Mouse (Mus musculus) forebrain, embryonic 11.5 days (tissue): Measurements from ENCODE around the gene Heatr1. TPM values are rescaled to one million over a fixed set of nuclear protein-coding genes. Genes with fewer than 3 reads are reported as not detected.

Source experiments
- ATAC-seq: fragments of 200-750 bp; cut with Nextera tagmentation; replicated peaks from 2 replicates; pipeline ENCODE4 v1.8.0; 2017; ENCODE audit warnings: moderate TSS enrichment; ENCODE audit not compliant: low FRiP score
- DNase-seq: peaks from one replicate; pipeline ENCODE4 v3.0.0-alpha.2; 2017; ENCODE audit warnings: low spot score
- H3K27ac ChIP-seq: fragments of 300-500 bp; sonication (generic); 2 replicates; pipeline ENCODE4 v1.5.1; 2014; ENCODE audit warnings: low read depth, low read length
- H3K27me3 ChIP-seq: fragments of 300-500 bp; sonication (generic); 2 replicates; pipeline ENCODE4 v1.6.1; 2014; ENCODE audit warnings: mild to moderate bottlenecking, low read length, mixed read lengths; ENCODE audit not compliant: control insufficient read depth, insufficient read depth
- H3K36me3 ChIP-seq: fragments of 300-500 bp; sonication (generic); 2 replicates; pipeline ENCODE4 v1.6.1; 2014; ENCODE audit warnings: mild to moderate bottlenecking, low read length, moderate library complexity, mixed read lengths; ENCODE audit not compliant: control insufficient read depth, insufficient read depth
- H3K4me1 ChIP-seq: fragments of 300-500 bp; sonication (generic); replicated peaks from 2 replicates; pipeline ENCODE4 v1.6.1; 2014; ENCODE audit warnings: low read length, mixed read lengths; ENCODE audit not compliant: control insufficient read depth, insufficient read depth
- H3K4me2 ChIP-seq: fragments of 300-500 bp; sonication (generic); 2 replicates; pipeline ENCODE4 v1.6.1; 2014; ENCODE audit warnings: low read depth, mild to moderate bottlenecking, low read length, moderate library complexity, mixed read lengths; ENCODE audit not compliant: severe bottlenecking
- H3K4me3 ChIP-seq: fragments of 300-500 bp; sonication (generic); 2 replicates; pipeline ENCODE4 v1.5.1; 2014; ENCODE audit warnings: low read depth, low read length
- H3K9ac ChIP-seq: fragments of 300-500 bp; sonication (generic); 2 replicates; pipeline ENCODE4 v1.6.1; 2014; ENCODE audit warnings: low read length
- H3K9me3 ChIP-seq: fragments of 300-500 bp; sonication (generic); 2 replicates; pipeline ENCODE4 v1.6.1; 2016; ENCODE audit warnings: low read length, mixed read lengths; ENCODE audit not compliant: control insufficient read depth
- WGBS: fragments of 180-500 bp; shearing (Covaris S2); extraction: QIAGEN DNeasy Blood & Tissue Kit; methylation state at CpG from one replicate; pipeline ENCODE4 v1.1.7; 2014; 5-methylcytosine and 5-hydroxymethylcytosine counted together
- polyA plus RNA-seq: library from polyadenylated mRNA; unstranded; fragments of >200 nt; fragmentation: Nextera tagmentation; extraction: Ambion mirVana; gene quantifications from 2 replicates; pipeline ENCODE4 v1.2.1, GENCODE M21; 2014

Heatr1 gene
- 44.7 and 46.2 TPM in 2 replicates for polyA plus RNA-seq

DNA sequence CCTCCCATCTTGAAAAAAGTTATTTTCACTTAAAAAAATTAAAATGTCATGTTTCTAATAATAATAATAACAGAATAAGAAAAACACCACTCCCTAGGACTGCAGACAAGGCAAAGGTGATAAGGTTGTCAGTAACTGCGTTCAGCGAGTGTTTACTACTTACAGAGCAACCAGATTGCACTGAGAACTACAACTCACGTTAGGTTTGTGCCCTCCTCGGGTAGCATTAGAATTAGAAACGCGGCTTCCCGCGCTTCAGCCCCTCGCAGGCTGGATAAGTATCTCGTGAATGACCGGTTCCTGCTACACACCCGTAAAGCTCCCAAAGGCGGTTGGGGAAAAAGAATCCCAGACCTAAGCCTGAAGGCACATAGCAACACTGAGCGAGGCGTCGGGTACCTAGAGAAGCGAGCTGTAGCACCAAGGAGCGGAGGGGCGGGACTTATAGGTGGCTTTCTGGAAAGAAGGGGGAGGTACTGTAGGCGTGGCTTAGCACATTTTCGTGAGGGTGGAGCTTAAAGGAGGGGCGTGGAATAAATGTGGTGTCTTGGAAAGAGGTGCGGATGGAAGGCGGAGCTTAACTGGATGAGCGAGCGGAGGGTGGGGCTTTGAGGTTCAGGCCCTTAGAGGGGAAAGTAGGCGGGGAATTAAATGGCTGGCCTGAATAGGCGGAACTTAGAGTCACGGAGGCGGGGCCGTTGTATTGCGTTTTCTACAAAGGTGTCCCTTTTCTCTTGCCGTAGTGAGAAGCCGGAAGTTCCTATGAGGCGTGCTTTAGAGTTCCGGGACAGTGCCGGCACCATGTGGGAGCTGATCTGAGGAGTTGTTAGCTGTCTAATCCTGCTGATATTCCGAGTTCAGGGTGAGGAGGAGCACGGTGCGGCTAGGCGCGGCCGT is at the start of gene Heatr1:
TSS of gene Heatr1 (plus strand) at position 419 of the 897 bp plus-strand sequence.
- Histone ChIP-seq H3K9me3 (no peaks in the 10 kb centered on the region), H3K27ac (no peak within 1 kb of the TSS), H3K4me2 (peak within 1 kb of the TSS; percentile 79), H3K4me1 (peaks cover 4% of the 10 kb centered on the region; the same call in 1 of the 2 replicates), H3K36me3 (no peaks in the 10 kb centered on the region; the same call in 1 of the 2 replicates), H3K9ac (peak within 1 kb of the TSS; percentile 56), H3K4me3 (peak within 1 kb of the TSS; percentile 80), H3K27me3 (no peaks in the 10 kb centered on the region)
- under 1% methylated on average over 43 of the region's 43 CpGs for WGBS
- DNase-seq (peak; percentile 94), ATAC-seq (peak; percentile 97)

DNA sequence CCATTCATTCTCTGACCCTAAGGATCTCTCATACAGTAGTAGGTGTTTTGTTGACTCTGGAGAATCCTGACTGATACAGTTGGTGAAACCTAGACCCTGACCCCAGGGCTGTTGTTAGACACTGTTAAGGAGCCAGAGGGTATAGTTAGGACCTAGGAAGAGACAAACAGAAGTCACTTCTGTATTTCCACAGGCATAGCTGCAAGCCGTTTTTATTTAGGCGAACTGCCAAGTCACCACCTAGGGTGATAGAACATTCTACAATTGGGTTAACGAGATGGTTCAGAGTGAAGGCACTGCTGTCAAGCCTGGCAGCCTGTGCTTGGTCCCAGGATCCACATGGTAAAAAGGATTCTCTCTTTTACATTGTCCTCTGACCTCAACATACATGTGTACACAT is 48.0 kb upstream of the Heatr1 start:
- no peak for ATAC-seq
- DNase-seq, result no peak
- no peaks in the 10 kb centered on the region for H3K9me3 ChIP-seq
- H3K4me2 ChIP-seq, result no peak overlapping the region
- no peak overlapping the region for H3K4me3 ChIP-seq
- 72% methylated on average over 3 of the region's 3 CpGs for WGBS
- H3K9ac ChIP-seq, result no peak overlapping the region
- H3K4me1 ChIP-seq, result no peaks in the 10 kb centered on the region
- no peaks in the 10 kb centered on the region for H3K27me3 ChIP-seq
- H3K36me3 ChIP-seq, result no peaks in the 10 kb centered on the region
- no peak overlapping the region for H3K27ac ChIP-seq

DNA sequence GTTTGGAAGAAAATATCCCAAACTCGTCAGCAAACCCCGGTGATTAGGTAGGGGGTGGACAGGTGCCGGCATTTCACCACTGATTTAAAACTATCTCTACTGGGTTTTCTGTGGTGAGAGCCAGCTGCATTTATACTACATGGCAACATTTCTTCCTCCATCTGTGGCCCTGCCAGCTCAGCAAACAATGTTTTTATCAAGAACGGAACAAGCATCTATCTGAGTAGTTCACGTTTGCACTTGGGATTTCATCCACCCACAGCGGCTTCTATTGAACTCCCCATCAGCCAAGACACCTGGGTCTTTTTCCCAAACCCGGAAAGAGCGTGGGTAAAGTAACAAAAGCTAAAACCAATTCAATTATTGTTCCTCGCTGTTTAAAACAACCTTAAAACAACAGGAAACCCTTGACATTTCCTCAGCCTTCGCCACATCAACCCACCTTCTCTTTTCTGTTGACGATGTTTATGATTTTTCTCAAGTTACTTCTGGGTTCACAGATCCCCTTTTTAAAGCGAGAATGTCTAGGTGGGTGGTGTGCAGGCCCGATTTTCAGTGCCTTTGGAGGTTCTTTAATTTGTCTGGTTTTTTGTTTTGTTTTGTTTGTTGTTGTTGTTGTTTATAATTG is 45.5 kb upstream of the Heatr1 start:
- Histone ChIP-seq H3K4me3 (no peak overlapping the region), H3K4me1 (no peaks in the 10 kb centered on the region), H3K4me2 (no peak overlapping the region), H3K9me3 (no peaks in the 10 kb centered on the region), H3K36me3 (no peaks in the 10 kb centered on the region), H3K27me3 (no peaks in the 10 kb centered on the region), H3K27ac (no peak overlapping the region), H3K9ac (no peak overlapping the region)
- ATAC-seq (no peak), DNase-seq (no peak)
- WGBS, result 82% methylated on average over 13 of the region's 13 CpGs

DNA sequence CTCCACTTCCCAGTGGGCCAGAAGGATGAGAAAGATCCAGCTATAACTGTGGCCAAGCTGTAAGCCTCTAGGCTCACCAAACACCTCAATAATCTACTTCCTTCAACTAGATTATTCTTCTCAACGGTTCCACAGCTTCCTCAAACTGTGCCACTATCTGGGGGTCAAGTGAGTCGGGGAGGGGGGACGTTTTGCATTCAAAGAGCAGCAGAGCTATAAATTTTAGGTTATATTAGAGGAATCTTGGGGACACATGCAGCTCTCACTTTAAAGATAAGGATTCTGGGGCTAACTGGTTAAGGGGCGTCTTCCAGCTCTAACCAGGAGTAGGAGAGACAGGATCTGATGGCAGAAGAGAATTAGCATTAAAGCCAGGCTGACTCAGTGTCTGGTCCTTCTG is 38.6 kb upstream of the Heatr1 start:
- Histone ChIP-seq H3K27me3 (no peaks in the 10 kb centered on the region), H3K9me3 (no peaks in the 10 kb centered on the region), H3K4me3 (no peak overlapping the region), H3K27ac (no peak overlapping the region), H3K4me1 (no peaks in the 10 kb centered on the region), H3K4me2 (no peak overlapping the region), H3K9ac (no peak overlapping the region), H3K36me3 (no peaks in the 10 kb centered on the region)
- WGBS, result 77% methylated on average over 4 of the region's 4 CpGs
- no peak for ATAC-seq
- DNase-seq, result no peak

DNA sequence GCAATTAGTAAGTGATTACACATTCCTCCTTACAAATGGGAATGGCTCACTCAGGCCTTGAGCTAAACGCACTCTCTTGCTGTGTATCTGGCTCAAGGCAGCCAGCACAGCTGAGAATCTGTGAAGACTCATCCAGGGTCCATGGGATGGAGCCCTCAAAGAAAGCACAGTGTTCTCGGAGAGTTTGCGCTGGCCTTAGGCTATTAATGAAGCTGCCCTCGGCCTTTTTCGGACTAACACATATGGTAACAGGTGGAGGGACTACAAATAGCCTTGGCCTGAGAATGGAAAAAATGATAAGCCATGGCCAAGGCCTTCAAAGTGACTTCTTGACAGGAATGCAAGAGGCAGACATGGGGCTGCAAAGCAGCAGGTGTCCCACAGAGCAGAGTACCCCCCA is 37.3 kb upstream of the Heatr1 start:
- WGBS, result 88% methylated on average over 5 of the region's 5 CpGs

DNA sequence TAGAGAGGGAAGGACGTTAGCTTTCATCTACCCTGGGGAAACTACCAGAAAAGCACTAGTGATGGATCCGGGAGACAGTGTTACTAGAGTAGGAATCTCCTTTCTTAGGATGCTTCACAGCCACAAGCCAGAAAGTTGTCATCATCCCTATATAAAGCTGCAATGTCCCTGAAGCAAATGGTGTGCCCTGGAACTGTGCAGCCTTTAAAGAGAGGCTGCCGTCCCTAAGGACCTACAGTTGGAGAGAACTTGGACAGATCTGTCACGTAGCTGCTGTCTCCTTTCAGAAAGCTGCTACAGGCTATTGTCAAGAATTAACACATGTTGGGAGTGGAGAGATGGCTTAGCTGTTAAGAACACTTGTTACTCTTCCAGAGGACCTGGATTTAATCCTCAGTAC is 33.3 kb upstream of the Heatr1 start:
- Histone ChIP-seq H3K4me1 (no peaks in the 10 kb centered on the region), H3K9ac (no peak overlapping the region)
- WGBS, result 86% methylated on average over 4 of the region's 4 CpGs

More for the DNA sequence above, 37.3 kb upstream of the Heatr1 start:
- H3K4me2 ChIP-seq, result no peak overlapping the region
- H3K27ac ChIP-seq, result no peak overlapping the region
- H3K9ac ChIP-seq, result no peak overlapping the region
- H3K27me3 ChIP-seq, result no peaks in the 10 kb centered on the region
- ATAC-seq (no peak), DNase-seq (no peak)
- no peak overlapping the region for H3K4me3 ChIP-seq
- no peaks in the 10 kb centered on the region for H3K9me3 ChIP-seq
- no peaks in the 10 kb centered on the region for H3K4me1 ChIP-seq
- H3K36me3 ChIP-seq, result no peaks in the 10 kb centered on the region

DNA sequence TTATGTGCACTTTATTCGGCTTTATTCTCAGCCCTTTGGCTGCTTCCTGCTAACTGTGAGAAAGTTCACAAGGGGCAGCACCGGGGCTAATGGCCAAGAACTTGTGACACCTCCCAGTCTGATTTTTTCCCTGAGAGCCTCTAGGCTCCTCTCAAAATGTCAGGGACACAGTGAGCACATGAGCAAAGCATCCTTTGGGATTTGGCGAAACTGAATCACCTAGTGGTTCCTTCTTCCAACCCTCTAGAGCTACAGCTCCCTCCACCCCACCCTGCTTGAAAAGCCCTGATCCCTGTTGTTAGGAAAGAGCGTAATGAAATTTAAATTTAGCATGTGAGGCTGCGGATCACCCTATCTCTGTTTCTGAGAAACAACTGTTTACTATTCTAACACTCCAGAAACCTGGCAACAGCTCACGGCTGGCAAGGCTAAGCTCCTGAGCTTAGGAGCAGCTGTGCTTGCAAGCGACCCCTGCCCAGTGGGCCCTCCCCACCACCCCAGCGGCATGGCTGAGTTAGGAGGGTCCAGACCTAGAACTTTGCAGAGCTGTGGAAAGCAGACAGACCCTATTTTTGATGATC is 25.7 kb upstream of the Heatr1 start:
- H3K9ac ChIP-seq, result no peak overlapping the region
- H3K27me3 ChIP-seq, result no peaks in the 10 kb centered on the region
- 67% methylated on average over 8 of the region's 8 CpGs for WGBS
- no peaks in the 10 kb centered on the region for H3K4me1 ChIP-seq
- no peak overlapping the region for H3K4me3 ChIP-seq
- no peak overlapping the region for H3K4me2 ChIP-seq
- H3K27ac ChIP-seq, result no peak overlapping the region
- no peaks in the 10 kb centered on the region for H3K9me3 ChIP-seq
- ATAC-seq (no peak), DNase-seq (no peak)
- H3K36me3 ChIP-seq, result no peaks in the 10 kb centered on the region

More for the DNA sequence above, 33.3 kb upstream of the Heatr1 start:
- no peak overlapping the region for H3K27ac ChIP-seq
- no peak overlapping the region for H3K4me2 ChIP-seq
- no peaks in the 10 kb centered on the region for H3K27me3 ChIP-seq
- no peaks in the 10 kb centered on the region for H3K9me3 ChIP-seq
- DNase-seq (no peak), ATAC-seq (no peak)
- H3K4me3 ChIP-seq, result no peak overlapping the region
- no peaks in the 10 kb centered on the region for H3K36me3 ChIP-seq

DNA sequence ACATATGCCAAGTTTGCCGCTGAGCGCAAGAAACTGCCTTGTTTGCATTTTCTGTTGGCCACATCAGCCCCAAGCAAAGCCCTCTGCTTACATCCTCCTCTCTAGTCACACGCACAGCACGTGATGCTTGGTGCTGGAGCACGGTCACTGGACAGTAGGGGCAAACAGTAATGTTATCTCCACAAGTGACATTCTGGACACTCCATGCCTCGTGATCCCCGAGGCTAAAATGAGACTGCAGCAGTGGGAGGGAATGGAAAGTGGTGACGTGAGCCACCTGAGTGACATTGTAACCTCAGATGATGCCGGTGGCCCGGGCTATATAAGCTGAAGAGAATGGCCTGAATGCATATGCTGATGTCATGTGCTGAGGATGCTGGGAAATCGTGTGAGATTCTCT is 24.9 kb upstream of the Heatr1 start:
- no peak for DNase-seq
- no peak overlapping the region for H3K9ac ChIP-seq

More for the DNA sequence above, 24.9 kb upstream of the Heatr1 start:
- Histone ChIP-seq H3K9me3 (no peaks in the 10 kb centered on the region), H3K27me3 (no peaks in the 10 kb centered on the region), H3K4me3 (no peak overlapping the region), H3K4me2 (no peak overlapping the region), H3K36me3 (no peaks in the 10 kb centered on the region), H3K4me1 (no peaks in the 10 kb centered on the region), H3K27ac (no peak overlapping the region)
- 83% methylated on average over 11 of the region's 11 CpGs for WGBS
- no peak for ATAC-seq
